Mouse (Mus musculus) effector memory CD4-positive, alpha-beta T cell, adult 5 months (primary cell): ENCODE data around the gene Mybpc1. TPM values are rescaled to one million over a fixed set of nuclear protein-coding genes. Genes with fewer than 3 reads are reported as not detected.

ENCODE experiments used
- polyA plus RNA-seq: library from polyadenylated mRNA; unstranded; fragments of 100-300 nt; shearing (Covaris generic); gene quantifications from one replicate; pipeline ENCODE4 v1.2.1, GENCODE M21; 2017

Mybpc1 gene
- polyA plus RNA-seq, result not detected

DNA sequence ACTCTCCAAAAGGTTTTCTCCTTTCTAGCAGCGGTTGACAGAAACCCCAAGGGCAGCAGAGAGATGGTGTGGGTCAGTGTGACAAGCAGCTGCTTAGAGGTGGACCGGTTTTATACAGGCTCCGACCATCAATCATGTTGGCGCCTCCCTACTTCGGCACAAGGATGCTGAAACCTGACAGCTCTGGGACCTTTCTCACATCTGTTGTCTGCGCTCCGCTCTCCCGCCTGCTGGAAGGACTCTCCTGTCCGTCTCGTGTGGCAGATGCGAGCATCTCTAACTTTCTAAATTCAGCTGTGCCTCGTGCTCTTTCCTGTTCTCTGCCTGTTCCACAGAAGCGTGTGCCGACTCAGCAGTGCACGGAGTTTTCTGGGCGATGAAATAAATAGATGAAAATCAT, at the start of gene Mybpc1:
Gene Mybpc1, minus strand, starts transcription at position 210 of the 400 bp plus-strand sequence.

DNA sequence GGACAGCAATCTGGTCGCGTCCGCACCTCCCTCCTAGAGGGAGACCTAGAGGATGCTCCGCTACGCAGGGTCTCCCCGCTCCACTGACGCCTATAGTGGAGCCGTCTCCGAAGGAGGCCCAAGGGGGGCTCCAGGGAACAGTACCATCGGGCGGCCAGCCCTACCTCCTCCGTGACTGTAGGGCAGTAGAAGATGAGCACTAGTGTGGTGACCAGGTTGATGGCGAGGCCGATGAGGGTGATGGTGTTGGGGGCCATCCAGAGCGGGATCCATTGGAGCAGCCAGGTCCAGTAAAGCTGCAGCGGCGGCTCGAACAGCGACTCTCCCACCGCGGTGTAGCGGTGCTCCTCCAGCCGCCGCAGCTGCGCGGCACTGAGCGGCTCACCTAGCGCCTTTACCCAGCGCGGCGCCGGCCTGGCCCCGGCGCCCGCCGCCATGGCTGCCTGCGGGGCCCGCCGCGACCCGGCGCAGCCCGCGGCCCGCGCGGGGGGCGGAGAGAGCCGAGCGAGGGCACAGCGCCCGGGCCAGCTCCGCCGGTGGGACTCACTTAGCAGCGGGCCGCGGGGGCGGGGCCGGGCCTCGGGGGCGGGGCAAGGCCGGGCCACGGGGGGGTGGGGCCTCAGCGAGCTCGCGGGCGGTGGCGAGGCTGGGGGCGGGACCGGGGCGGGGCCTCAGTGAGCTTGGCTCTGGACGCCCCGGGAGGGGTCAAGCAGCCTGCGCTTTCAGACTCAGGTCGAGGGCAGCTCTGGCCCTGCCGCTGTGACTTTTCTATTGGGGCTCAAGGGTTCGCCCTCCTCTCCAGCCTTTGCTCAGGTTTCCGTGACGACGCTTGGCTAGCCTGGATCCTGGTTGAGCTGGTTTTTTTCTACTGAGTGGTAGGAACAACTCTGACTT, 101.3 kb downstream of the Mybpc1 start, which contains the start of gene Chpt1:
Gene Chpt1, minus strand, starts transcription at position 653 of the 894 bp plus-strand sequence.

Other genes with a start within 250 kb of the Mybpc1 start
- 1.4 TPM for gene Dram1, start 226.1 kb downstream of the Mybpc1 start, polyA plus RNA-seq
- 61.6 TPM for gene Gnptab, start 226.0 kb downstream of the Mybpc1 start, polyA plus RNA-seq
- 0.39 TPM for gene Sycp3, start 145.6 kb downstream of the Mybpc1 start, polyA plus RNA-seq
- 19.6 TPM for gene Chpt1, start 101.1 kb downstream of the Mybpc1 start, polyA plus RNA-seq
- gene Spic, start 79.9 kb upstream of the Mybpc1 start, polyA plus RNA-seq, result 0.34 TPM
- 62.5 TPM for gene Arl1, start 125.7 kb upstream of the Mybpc1 start, polyA plus RNA-seq
- gene Utp20, start 221.7 kb upstream of the Mybpc1 start, polyA plus RNA-seq, result 22.8 TPM